Mouse (Mus musculus) myocyte (in vitro differentiated cells): Measurements from ENCODE around the gene Rrnad1. TPM values are rescaled to one million over a fixed set of nuclear protein-coding genes. Genes with fewer than 3 reads are reported as not detected.

Experiments
- H3K27me3 ChIP-seq: one replicate; pipeline ENCODE4 v1.6.1; 2011; ENCODE audit not compliant: control insufficient read depth, insufficient read depth, insufficient read length
- H3K36me3 ChIP-seq: one replicate; pipeline ENCODE4 v1.6.1; 2011; ENCODE audit not compliant: control insufficient read depth, insufficient read depth
- H3K4me2 ChIP-seq: one replicate; pipeline ENCODE4 v1.6.1; 2011; ENCODE audit warnings: low read depth, control low read depth
- H3K4me3 ChIP-seq: one replicate; pipeline ENCODE4 v1.5.1; 2011; ENCODE audit warnings: mild to moderate bottlenecking, control low read depth, moderate library complexity
- H3K79me2 ChIP-seq: one replicate; pipeline ENCODE4 v1.6.1; 2011; ENCODE audit not compliant: control insufficient read depth, insufficient read depth
- H3ac ChIP-seq: one replicate; pipeline ENCODE4 v1.6.1; 2011; ENCODE audit not compliant: control insufficient read depth, insufficient read length
- CEBPB ChIP-seq: IDR thresholded peaks from 2 replicates; pipeline ENCODE4 v1.6.1; 2011; ENCODE audit warnings: mild to moderate bottlenecking, moderate library complexity; ENCODE audit not compliant: poor library complexity, insufficient read depth, severe bottlenecking
- E2F4 ChIP-seq: IDR thresholded peaks from one replicate; pipeline ENCODE4 v1.6.1; 2011; ENCODE audit warnings: mild to moderate bottlenecking, control low read depth, moderate library complexity; ENCODE audit not compliant: insufficient read depth
- MAX ChIP-seq: IDR thresholded peaks from one replicate; pipeline ENCODE4 v1.6.1; 2011; ENCODE audit warnings: low read depth, mild to moderate bottlenecking, control low read depth
- MYOD1 ChIP-seq, 3 experiments: IDR thresholded peaks; one replicate each; pipeline ENCODE4 v1.6.1; 2011; ENCODE audit warnings: control low read depth in 2 of 3, low read depth in 2 of 3, mild to moderate bottlenecking in 2 of 3, moderate library complexity in 1 of 3; ENCODE audit not compliant: insufficient read length in 2 of 3, control insufficient read depth in 1 of 3
- MYOG ChIP-seq, 3 experiments: IDR thresholded peaks; one replicate each; pipeline ENCODE4 v1.6.1; 2011; ENCODE audit warnings: control low read depth in 2 of 3, low read depth in 2 of 3, mild to moderate bottlenecking in 2 of 3; ENCODE audit not compliant: insufficient read length in 2 of 3, control insufficient read depth in 1 of 3, insufficient read depth in 1 of 3
- POLR2A ChIP-seq: IDR thresholded peaks from one replicate; pipeline ENCODE4 v1.6.1; 2011; ENCODE audit warnings: low read depth, mild to moderate bottlenecking, control low read depth, moderate library complexity; ENCODE audit not compliant: insufficient read length
- POLR2AphosphoS2 ChIP-seq: IDR thresholded peaks from one replicate; pipeline ENCODE4 v1.6.1; 2011; ENCODE audit warnings: low read depth, control low read depth; ENCODE audit not compliant: insufficient read length
- REST ChIP-seq: IDR thresholded peaks from one replicate; pipeline ENCODE4 v1.6.1; 2011; ENCODE audit warnings: mild to moderate bottlenecking, control low read depth, moderate library complexity; ENCODE audit not compliant: insufficient read depth, insufficient read length
- SRF ChIP-seq: IDR thresholded peaks from one replicate; pipeline ENCODE4 v1.6.1; 2011; ENCODE audit warnings: low read depth; ENCODE audit not compliant: control insufficient read depth, insufficient read length
- TCF12 ChIP-seq: IDR thresholded peaks from one replicate; pipeline ENCODE4 v1.6.1; 2011; ENCODE audit warnings: mild to moderate bottlenecking, control low read depth; ENCODE audit not compliant: poor library complexity, insufficient read depth, severe bottlenecking
- TCF3 ChIP-seq: IDR thresholded peaks from one replicate; pipeline ENCODE4 v1.6.1; 2011; ENCODE audit warnings: low read depth, control low read depth; ENCODE audit not compliant: insufficient read length
- USF1 ChIP-seq: IDR thresholded peaks from one replicate; pipeline ENCODE4 v1.6.1; 2011; ENCODE audit warnings: low read depth, mild to moderate bottlenecking, control low read depth, moderate library complexity
- polyA plus RNA-seq: library from polyadenylated mRNA; unstranded; fragments of >200 nt; fragmentation: generic; extraction: Trizol; gene quantifications from one replicate; pipeline ENCODE4 v1.2.1, GENCODE M21; 2012; ENCODE audit warnings: missing spikeins

Rrnad1 gene
- polyA plus RNA-seq, 1 experiment = 7.0 TPM

DNA sequence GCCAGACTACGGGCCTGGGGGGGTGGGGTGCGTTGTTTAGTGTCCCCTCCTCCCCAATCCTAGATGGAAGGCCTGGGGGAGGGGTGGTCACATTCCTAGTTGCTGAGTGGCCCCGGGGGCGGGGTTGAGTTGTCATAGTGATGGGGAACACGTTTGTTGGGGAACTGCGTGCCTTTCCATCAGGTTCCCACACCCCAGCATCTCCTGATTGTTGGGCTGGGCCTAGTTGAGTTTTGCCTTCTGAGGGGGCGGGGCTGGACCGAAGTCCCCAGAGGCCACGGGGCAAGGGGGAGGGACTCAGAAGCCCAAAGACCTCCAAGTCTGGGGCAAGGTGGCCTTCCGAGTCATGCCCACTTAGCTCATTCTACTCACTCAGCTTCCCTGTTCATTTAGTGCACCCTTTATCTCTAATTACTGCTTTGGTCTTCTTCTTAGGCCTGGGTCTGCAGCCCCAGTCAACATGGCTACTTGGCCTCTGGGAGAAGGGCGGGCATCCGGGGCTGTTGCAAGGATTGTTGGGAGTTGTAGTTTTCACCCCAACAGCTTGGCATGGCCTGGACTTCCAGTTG is 19.9 kb downstream of the Rrnad1 start:
- TF ChIP-seq POLR2A (no peak), POLR2AphosphoS2 (peak; percentile 54), MAX (no peak), USF1 (no peak), MYOD1 (IDR thresholded peaks at IDR 0.05; ENCODE audit: control insufficient read depth in 1 of 3, insufficient read length in 2 of 3, low read depth in 2 of 3) (no peak), SRF (no peak), MYOG (IDR thresholded peaks at IDR 0.05; ENCODE audit: control insufficient read depth in 1 of 3, insufficient read depth in 1 of 3, insufficient read length in 2 of 3, low read depth in 2 of 3) (no peak), E2F4 (no peak), TCF3 (no peak)
- peaks cover 70% of the 10 kb centered on the region for H3K79me2 ChIP-seq
- H3K4me3 ChIP-seq = peak overlapping the region; percentile 76
- H3K27me3 ChIP-seq = no peaks in the 10 kb centered on the region
- no peak overlapping the region for H3ac ChIP-seq
- H3K36me3 ChIP-seq = peaks cover 17% of the 10 kb centered on the region
- H3K4me2 ChIP-seq = peak overlapping the region; percentile 94

DNA sequence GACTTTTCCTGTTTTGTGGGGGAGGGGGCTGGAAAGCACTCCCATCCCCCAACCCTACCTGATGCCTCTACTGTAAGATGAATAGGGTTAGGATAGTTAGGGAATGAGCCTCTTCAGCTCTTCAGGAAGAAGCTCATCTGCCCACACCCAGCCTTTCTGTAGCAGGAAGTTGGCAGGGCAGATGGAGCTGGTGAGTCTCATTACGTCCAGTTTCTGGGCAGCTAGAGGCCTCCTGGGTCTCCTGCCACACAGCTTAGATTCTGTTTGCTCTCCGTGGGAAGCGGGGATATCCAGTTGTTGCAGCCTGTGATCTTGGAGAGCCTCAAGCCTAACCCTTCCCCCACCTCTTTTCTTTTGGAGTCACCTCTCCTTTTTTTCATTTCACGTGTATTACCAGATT is 20.6 kb downstream of the Rrnad1 start:
- H3K79me2 ChIP-seq = peaks cover 70% of the 10 kb centered on the region
- peaks cover 16% of the 10 kb centered on the region for H3K36me3 ChIP-seq
- peak overlapping the region; percentile 76 for H3K4me3 ChIP-seq
- no peaks in the 10 kb centered on the region for H3K27me3 ChIP-seq
- TF ChIP-seq MYOD1 (IDR thresholded peaks at IDR 0.05; ENCODE audit: control insufficient read depth in 1 of 3, insufficient read length in 2 of 3, low read depth in 2 of 3) (no peak), POLR2AphosphoS2 (peak; percentile 27)
- H3ac ChIP-seq = no peak overlapping the region
- peak overlapping the region; percentile 94 for H3K4me2 ChIP-seq

DNA sequence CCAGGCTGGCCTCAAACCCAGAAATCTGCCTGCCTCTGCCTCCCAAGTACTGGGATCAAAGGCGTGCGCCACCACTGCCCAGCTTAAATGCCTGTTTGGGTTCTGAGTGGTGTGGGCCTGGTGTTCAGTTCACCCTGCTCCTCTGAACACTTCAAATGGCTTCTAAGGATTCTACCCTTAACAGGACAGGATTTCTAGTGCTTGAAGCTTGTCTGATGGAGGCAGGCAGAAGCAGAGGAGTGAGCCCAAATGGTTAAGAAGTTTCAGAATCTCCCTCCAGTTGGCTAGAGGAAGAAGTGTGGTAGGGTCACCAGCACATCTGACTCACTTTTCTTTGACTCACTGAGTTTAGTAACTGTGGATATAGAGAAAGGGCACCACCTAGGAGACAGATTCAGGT is 21.1 kb downstream of the Rrnad1 start:
- no peaks in the 10 kb centered on the region for H3K27me3 ChIP-seq
- no peak for TF ChIP-seq USF1
- TF ChIP-seq SRF = no peak
- TF ChIP-seq TCF3 = no peak
- TF ChIP-seq E2F4 = no peak
- TF ChIP-seq TCF12 = no peak
- TF ChIP-seq POLR2A = no peak
- TF ChIP-seq POLR2AphosphoS2 = no peak
- no peak for TF ChIP-seq CEBPB
- TF ChIP-seq MYOG (IDR thresholded peaks at IDR 0.05; ENCODE audit: control insufficient read depth in 1 of 3, insufficient read depth in 1 of 3, insufficient read length in 2 of 3, low read depth in 2 of 3) = no peak
- no peak for TF ChIP-seq MAX
- no peak for TF ChIP-seq REST
- no peak for TF ChIP-seq MYOD1 (IDR thresholded peaks at IDR 0.05; ENCODE audit: control insufficient read depth in 1 of 3, insufficient read length in 2 of 3, low read depth in 2 of 3)
- peaks cover 14% of the 10 kb centered on the region for H3K36me3 ChIP-seq
- H3K79me2 ChIP-seq = peaks cover 70% of the 10 kb centered on the region
- peak overlapping the region; percentile 76 for H3K4me3 ChIP-seq
- no peak overlapping the region for H3ac ChIP-seq
- H3K4me2 ChIP-seq = peak overlapping the region; percentile 94

DNA sequence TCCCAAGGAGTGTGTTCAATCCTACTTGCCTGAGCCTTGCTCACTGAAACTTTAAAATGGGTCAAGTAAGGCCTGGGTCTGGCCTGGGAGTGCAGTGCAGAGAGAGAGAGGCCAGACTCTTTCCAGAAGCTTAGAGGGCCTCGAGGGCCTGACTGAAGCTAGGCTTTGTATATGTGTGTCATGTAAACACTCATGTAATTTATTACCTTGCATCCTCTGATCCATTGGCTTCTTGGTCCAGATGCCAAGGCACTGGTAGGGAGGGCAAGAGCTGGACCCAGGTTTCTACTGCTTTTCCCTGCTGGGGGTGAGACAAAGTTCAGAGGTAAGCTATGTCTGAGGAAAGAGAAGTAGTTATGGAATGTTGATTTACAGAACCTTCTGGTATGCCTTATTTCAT is 22.6 kb downstream of the Rrnad1 start:
- H3ac ChIP-seq = peak overlapping the region; percentile 95
- H3K79me2 ChIP-seq = peaks cover 64% of the 10 kb centered on the region
- TF ChIP-seq CEBPB = no peak
- no peak for TF ChIP-seq MYOG (IDR thresholded peaks at IDR 0.05; ENCODE audit: control insufficient read depth in 1 of 3, insufficient read depth in 1 of 3, insufficient read length in 2 of 3, low read depth in 2 of 3)
- no peak for TF ChIP-seq POLR2A
- no peak for TF ChIP-seq MAX
- no peaks in the 10 kb centered on the region for H3K27me3 ChIP-seq
- peak overlapping the region; percentile 94 for H3K4me2 ChIP-seq
- H3K4me3 ChIP-seq = peak overlapping the region; percentile 76
- H3K36me3 ChIP-seq = peaks cover 2% of the 10 kb centered on the region

DNA sequence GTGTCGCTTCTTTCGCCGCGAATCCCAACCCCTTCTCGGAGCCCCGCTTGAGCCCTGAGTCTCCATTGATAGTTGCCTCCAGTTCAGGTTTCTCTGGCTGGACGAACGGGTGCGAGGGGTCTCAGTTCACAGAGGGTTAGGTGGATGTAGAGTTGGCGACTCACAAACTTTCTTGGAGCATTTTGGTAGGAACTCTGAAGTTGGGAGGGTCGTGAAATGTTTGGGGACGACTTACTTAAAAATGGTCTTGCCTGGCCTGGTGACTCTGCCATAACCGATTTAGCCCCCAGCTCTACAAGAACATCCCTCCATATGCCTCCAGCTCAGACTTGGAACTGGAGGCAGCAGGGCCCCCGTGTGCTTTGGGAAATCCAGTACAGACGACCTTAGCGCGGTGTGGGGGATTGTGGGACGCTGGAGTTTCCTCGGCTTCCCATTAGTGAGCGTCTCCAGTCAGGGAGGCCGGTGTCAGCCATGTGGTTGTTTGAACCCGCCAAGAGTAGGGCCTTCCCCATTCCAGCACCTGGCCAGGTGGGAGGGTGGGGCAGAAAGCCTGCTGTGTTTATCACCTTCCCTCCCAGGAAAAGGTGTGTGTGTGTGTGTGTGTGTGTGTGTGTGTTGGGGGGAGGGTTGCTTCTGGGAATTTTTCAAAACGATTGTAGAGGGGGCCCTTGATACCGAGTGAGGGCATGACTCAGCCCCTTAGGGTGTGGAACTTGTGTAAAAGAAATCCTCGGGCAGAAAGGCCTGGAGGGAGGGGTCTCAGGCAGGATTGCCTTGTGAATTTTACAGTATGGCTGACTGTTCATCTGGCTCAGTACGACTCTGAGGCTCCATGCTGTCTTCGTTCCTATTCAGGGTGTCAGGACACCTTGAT is 23.3 kb downstream of the Rrnad1 start:
- peaks cover 57% of the 10 kb centered on the region for H3K79me2 ChIP-seq
- peak overlapping the region; percentile 76 for H3K4me3 ChIP-seq
- H3K36me3 ChIP-seq = no peaks in the 10 kb centered on the region
- H3ac ChIP-seq = peak overlapping the region; percentile 95
- peak; percentile 40 for TF ChIP-seq POLR2A
- TF ChIP-seq POLR2AphosphoS2 = no peak
- H3K27me3 ChIP-seq = no peaks in the 10 kb centered on the region
- H3K4me2 ChIP-seq = peak overlapping the region; percentile 94
